Mouse (Mus musculus): Measurements from ENCODE around the gene Slc39a9. TPM values are rescaled to one million over a fixed set of nuclear protein-coding genes. Genes with fewer than 3 reads are reported as not detected.

Slc39a9 gene
- polyA plus RNA-seq, 1 experiment from 2014 or later = 28.5 TPM

Other genes starting within 250 kb of the Slc39a9 start
- 11.9 and 13.3 TPM in 2 replicates for gene Dcaf5, start 207.3 kb upstream of the Slc39a9 start, polyA plus RNA-seq (2016; fragmentation: Nextera tagmentation; extraction: Ambion mirVana)
- 31.9 and 33.5 TPM in 2 replicates for gene Exd2, start 180.8 kb upstream of the Slc39a9 start, polyA plus RNA-seq (2016; fragmentation: Nextera tagmentation; extraction: Ambion mirVana)
- 30.8 and 31.1 TPM in 2 replicates for gene Galnt16, start 125.6 kb upstream of the Slc39a9 start, polyA plus RNA-seq (2016; fragmentation: Nextera tagmentation; extraction: Ambion mirVana)
- gene Erh, start 458 bp downstream of the Slc39a9 start, polyA plus RNA-seq (2016; fragmentation: Nextera tagmentation; extraction: Ambion mirVana) = 542 and 544 TPM in 2 replicates
- gene Plekhd1, start 48.7 kb downstream of the Slc39a9 start, polyA plus RNA-seq (2016; fragmentation: Nextera tagmentation; extraction: Ambion mirVana) = 0.27 and 0.55 TPM in 2 replicates
- gene Ccdc177, start 116.8 kb downstream of the Slc39a9 start, polyA plus RNA-seq (2016; fragmentation: Nextera tagmentation; extraction: Ambion mirVana) = 1.6 and 1.7 TPM in 2 replicates
- 11.9 and 13.0 TPM in 2 replicates for gene Susd6, start 146.6 kb downstream of the Slc39a9 start, polyA plus RNA-seq (2016; fragmentation: Nextera tagmentation; extraction: Ambion mirVana)

Data from forebrain, embryonic 10.5 days (tissue).